Mouse (Mus musculus) small intestine, adult 2 months (tissue): Measurements from ENCODE around the gene Gm5475.

Experiments
- CTCF ChIP-seq: fragments of 200-500 bp; IDR thresholded peaks from 2 replicates; pipeline ENCODE4 v1.5.1; 2012; ENCODE audit warnings: low read depth, mild to moderate bottlenecking, control low read depth, inconsistent platforms, low read length, moderate library complexity, mixed read lengths; ENCODE audit not compliant: insufficient replicate concordance, insufficient read length; ENCODE audit errors: extremely low read depth
- POLR2A ChIP-seq: fragments of 200-500 bp; IDR thresholded peaks from 2 replicates; pipeline ENCODE4 v1.6.1; 2012; ENCODE audit warnings: low read depth, mild to moderate bottlenecking, control low read depth, inconsistent platforms, low read length, moderate library complexity

DNA sequence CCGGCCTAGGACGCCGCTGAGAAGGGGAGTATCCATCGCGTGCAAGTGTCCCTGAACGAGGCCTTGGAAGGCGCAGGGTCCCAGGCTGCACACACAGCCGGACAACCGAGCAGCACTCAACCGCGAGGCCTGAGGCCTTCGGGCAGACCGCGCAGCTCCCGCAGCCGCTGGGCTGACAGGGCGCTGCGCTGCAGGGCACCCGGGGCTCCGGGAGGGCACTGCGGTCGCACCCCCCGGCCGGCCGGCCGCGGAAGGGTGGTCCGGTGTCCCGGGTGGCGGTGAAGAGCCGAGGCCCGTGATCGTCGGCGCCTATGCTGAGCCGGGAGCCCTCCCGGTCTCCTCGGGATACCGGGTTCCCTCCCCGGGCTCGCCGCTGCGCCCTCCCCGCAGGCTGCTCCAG is 529 bp downstream of the Gm5475 start:
- TF ChIP-seq CTCF: no peak
- no peak for TF ChIP-seq POLR2A
